Mouse (Mus musculus) hindbrain, embryonic 13.5 days (tissue): ENCODE measurements at regions not wholly inside any gene's neighbourhood (a gene's known extent, or its start where the extent isn't known, plus 50 kb on each side); places are given as distances from the start of the nearest gene placed in this dataset.

Experiments
- ATAC-seq: fragments of 200-750 bp; cut with Nextera tagmentation; 2 replicates; pipeline ENCODE4 v1.8.0; 2017; ENCODE audit warnings: moderate TSS enrichment; ENCODE audit not compliant: low FRiP score
- H3K27ac ChIP-seq: fragments of 300-500 bp; sonication (generic); 2 replicates; pipeline ENCODE4 v1.5.1; 2015; ENCODE audit warnings: inconsistent platforms, mild to moderate bottlenecking, moderate library complexity
- H3K27me3 ChIP-seq: fragments of 300-500 bp; sonication (generic); 2 replicates; pipeline ENCODE4 v1.6.1; 2015; ENCODE audit warnings: mild to moderate bottlenecking, inconsistent platforms
- H3K36me3 ChIP-seq: fragments of 300-500 bp; sonication (generic); 2 replicates; pipeline ENCODE4 v1.6.1; 2015; ENCODE audit warnings: mild to moderate bottlenecking, inconsistent platforms
- H3K4me1 ChIP-seq: fragments of 300-500 bp; sonication (generic); replicated peaks from 2 replicates; pipeline ENCODE4 v1.6.1; 2015; ENCODE audit warnings: inconsistent platforms
- H3K4me2 ChIP-seq: fragments of 300-500 bp; sonication (generic); 2 replicates; pipeline ENCODE4 v1.6.1; 2015; ENCODE audit warnings: inconsistent platforms, mild to moderate bottlenecking, moderate library complexity
- H3K4me3 ChIP-seq: fragments of 300-500 bp; sonication (generic); 2 replicates; pipeline ENCODE4 v1.5.1; 2015; ENCODE audit warnings: mild to moderate bottlenecking, inconsistent platforms
- H3K9ac ChIP-seq: fragments of 300-500 bp; sonication (generic); 2 replicates; pipeline ENCODE4 v1.6.1; 2015; ENCODE audit warnings: mild to moderate bottlenecking, inconsistent platforms
- H3K9me3 ChIP-seq: fragments of 300-500 bp; sonication (generic); 2 replicates; pipeline ENCODE4 v1.6.1; 2016; ENCODE audit warnings: inconsistent platforms
- WGBS: fragments of 180-500 bp; shearing (Covaris S2); methylation state at CpG from one replicate; pipeline ENCODE4 v1.1.7; 2015; 5-methylcytosine and 5-hydroxymethylcytosine counted together

DNA sequence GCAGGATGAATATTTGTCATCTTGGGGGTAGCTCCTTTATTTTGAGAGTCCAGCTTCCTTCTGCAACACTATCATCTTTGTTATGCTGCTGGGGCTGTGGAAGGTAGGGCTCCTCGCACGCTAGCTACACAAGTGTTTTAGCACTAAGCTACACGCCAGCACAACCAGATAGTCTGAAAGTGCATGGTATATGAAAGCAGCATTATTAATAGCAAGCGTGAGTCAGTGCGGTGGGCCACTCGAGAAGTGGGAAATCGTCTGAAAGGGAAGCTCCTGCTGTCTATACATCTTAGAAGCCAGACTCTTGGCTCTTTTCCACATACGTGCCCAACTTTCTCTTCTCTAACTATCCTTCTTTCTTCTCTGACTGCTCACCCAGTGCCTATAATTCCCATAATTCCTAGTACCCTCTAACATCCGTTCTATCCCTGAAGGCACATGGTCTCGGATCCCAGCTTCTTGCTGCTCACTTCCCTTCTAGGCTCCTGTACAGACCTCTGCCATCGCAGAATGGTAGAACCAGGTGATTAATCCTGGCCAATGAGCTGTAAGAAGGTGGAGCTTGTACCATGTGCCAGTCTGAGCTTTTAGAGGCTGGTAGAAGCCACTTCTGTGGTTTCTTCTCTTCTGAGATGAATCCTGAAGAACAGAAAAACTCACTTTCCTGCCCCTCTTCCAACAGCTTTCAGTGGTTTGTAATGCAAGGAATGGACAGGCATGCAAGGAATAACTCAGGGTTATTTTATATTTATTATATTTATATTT, 55.5 kb downstream of the E030025P04Rik start:
- no peaks in the 10 kb centered on the region for H3K4me1 ChIP-seq
- H3K27me3 ChIP-seq = no peaks in the 10 kb centered on the region
- H3K27ac ChIP-seq = no peak overlapping the region
- 89% methylated on average over 11 of the region's 11 CpGs for WGBS
- no peak overlapping the region for H3K4me2 ChIP-seq
- H3K9ac ChIP-seq = no peak overlapping the region
- ATAC-seq = no peak
- no peak overlapping the region for H3K4me3 ChIP-seq
- no peaks in the 10 kb centered on the region for H3K36me3 ChIP-seq
- H3K9me3 ChIP-seq = no peaks in the 10 kb centered on the region

DNA sequence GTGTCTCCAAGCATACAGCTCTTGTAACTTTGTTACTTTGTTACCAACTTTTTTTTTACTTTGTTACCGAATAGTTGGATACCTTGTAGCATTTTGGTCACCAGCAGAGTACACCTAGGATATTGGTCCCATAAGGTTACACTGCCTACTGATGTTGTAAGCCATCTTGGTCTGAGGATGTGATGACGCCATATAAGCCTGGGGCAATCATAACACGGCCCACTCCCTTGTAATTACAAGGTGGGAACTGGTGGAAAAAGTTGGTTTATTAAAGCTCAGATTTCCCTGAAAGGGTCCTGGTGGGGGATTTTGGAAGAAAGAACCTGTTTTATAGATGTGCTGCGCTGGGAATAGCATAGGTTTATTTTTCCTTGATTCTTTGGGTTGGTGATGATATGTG, 62.2 kb downstream of the E030025P04Rik start:
- ATAC-seq = no peak
- H3K4me3 ChIP-seq = no peak overlapping the region
- H3K9ac ChIP-seq = no peak overlapping the region
- H3K9me3 ChIP-seq = no peaks in the 10 kb centered on the region
- H3K36me3 ChIP-seq = no peaks in the 10 kb centered on the region
- 97% methylated on average over 4 of the region's 4 CpGs for WGBS
- no peaks in the 10 kb centered on the region for H3K27me3 ChIP-seq
- no peak overlapping the region for H3K4me2 ChIP-seq
- H3K4me1 ChIP-seq = no peaks in the 10 kb centered on the region; the same call in 1 of the 2 replicates
- H3K27ac ChIP-seq = no peak overlapping the region

DNA sequence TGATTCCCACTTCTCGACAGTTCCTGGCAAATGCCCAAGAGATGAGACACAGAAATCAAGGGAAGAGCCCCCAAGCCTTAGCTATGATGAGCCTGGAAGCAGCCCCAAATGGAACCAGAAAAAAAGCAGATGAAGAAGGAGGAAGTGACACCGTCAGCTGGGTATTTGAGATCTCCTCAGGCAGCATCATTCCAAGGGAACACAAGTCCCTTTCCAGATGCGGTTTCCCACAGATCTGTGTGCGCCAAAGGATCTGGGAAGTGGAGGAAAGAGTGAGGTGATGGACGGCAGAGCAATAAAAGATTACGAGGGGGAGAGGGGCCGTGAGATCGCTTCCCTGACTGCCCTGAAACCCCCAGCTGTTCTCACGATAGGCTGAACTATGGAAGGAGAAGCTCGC, 62.7 kb downstream of the E030025P04Rik start:
- no peak for ATAC-seq
- H3K4me3 ChIP-seq = no peak overlapping the region
- no peaks in the 10 kb centered on the region for H3K36me3 ChIP-seq
- H3K4me2 ChIP-seq = no peak overlapping the region
- no peaks in the 10 kb centered on the region for H3K27me3 ChIP-seq
- no peaks in the 10 kb centered on the region for H3K9me3 ChIP-seq
- H3K27ac ChIP-seq = no peak overlapping the region
- WGBS = 75% methylated on average over 10 of the region's 10 CpGs
- no peak overlapping the region for H3K9ac ChIP-seq
- H3K4me1 ChIP-seq = no peaks in the 10 kb centered on the region; the same call in none of the 2 replicates

DNA sequence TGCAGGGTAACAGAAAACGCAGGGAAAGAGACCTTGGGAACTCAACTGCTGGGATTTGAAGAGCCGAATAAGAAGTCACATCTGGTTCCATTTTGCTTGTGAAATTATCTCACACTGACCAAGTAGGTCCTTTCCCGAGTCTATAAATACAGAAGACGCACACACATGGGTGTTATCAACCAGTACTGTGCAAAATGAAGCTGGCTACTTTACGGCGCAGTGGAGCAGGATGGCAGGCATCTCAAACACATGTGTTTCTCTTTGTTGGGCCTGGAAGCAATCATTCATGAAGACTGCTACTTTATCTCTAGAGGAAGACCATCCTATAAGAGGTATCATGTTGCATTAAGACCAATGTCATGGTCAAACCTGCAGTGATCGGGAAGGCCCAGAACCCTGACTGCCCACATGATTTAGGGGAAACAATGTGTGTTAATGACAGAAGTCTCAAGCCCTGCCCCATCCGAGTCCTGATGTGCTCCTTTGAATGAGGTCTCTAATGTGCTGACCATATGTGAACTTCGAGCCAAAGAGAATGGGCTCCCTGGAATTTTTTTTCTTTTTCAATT, 63.2 kb downstream of the E030025P04Rik start:
- Histone ChIP-seq H3K27ac (no peak overlapping the region), H3K4me3 (no peak overlapping the region), H3K9me3 (no peaks in the 10 kb centered on the region), H3K4me1 (no peaks in the 10 kb centered on the region; the same call in none of the 2 replicates), H3K27me3 (no peaks in the 10 kb centered on the region), H3K36me3 (no peaks in the 10 kb centered on the region), H3K4me2 (no peak overlapping the region), H3K9ac (no peak overlapping the region)
- ATAC-seq = no peak
- 84% methylated on average over 9 of the region's 9 CpGs for WGBS

DNA sequence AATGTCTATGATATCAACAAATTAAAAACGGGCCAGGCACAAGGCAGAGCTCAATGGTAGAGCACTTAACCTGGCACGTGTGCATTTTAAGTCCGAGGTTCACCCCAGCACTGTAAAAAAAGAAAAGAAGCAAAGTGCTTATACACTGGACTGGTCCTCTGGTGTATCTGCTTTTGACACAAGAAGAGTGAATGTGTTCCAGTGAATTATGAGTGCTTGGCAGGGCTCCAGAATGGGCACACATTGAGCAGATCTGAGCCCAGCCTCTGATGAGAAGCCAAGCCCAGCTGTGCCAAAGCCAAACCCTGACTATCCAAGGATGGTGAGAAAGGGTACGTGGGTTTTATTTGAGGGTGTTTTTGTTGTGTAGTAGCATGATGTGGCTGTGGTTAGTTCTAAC, 64.7 kb downstream of the E030025P04Rik start:
- no peaks in the 10 kb centered on the region for H3K9me3 ChIP-seq
- no peak overlapping the region for H3K9ac ChIP-seq
- 75% methylated on average over 4 of the region's 4 CpGs for WGBS
- no peak overlapping the region for H3K4me3 ChIP-seq
- no peak overlapping the region for H3K4me2 ChIP-seq
- no peak for ATAC-seq
- no peaks in the 10 kb centered on the region for H3K27me3 ChIP-seq
- H3K27ac ChIP-seq = no peak overlapping the region
- no peaks in the 10 kb centered on the region; the same call in none of the 2 replicates for H3K4me1 ChIP-seq
- H3K36me3 ChIP-seq = no peaks in the 10 kb centered on the region

DNA sequence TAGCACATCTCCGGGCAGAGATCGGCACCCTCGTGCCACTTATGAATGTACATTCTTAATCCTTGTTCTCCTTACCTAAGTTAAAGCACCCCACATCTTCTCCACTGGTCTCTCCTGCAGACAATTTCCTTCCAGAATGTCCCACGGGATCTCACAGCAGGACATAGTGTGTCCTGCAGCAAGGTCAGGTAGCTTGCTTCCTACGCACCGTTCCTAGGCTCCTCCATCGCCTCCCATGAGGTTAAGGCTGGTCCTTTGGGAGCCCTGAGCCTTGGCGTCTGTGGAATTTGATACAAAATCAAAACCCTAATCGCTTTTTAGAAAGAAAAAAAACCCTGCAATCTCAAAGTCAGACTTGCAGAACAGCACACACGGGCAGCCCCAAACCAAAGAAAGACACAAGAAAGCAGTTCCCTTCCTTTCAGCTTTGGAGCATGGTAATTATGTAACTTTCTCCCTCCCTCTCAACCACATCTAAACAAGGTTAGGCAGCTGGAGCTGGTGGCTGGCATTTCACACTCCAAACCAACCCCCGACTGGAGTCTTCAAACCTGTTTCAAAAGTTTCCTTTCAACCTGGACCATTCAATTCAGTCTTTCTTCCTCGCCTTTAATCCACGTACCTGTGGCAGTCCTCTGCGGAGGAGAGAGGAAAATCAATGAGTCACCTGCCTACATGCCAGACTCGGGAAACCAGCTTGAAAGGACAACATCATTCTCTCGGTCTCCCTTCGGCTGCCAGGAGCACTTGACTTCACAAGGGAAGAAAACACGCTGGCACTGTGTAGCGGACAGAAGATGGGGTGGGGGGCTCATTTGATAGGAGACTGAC, 67.4 kb downstream of the E030025P04Rik start:
- WGBS = 84% methylated on average over 19 of the region's 19 CpGs
- Histone ChIP-seq H3K9ac (no peak overlapping the region), H3K27ac (no peak overlapping the region), H3K4me1 (peaks cover 7% of the 10 kb centered on the region), H3K27me3 (no peaks in the 10 kb centered on the region), H3K9me3 (no peaks in the 10 kb centered on the region), H3K36me3 (no peaks in the 10 kb centered on the region), H3K4me2 (no peak overlapping the region), H3K4me3 (no peak overlapping the region)
- no peak for ATAC-seq

DNA sequence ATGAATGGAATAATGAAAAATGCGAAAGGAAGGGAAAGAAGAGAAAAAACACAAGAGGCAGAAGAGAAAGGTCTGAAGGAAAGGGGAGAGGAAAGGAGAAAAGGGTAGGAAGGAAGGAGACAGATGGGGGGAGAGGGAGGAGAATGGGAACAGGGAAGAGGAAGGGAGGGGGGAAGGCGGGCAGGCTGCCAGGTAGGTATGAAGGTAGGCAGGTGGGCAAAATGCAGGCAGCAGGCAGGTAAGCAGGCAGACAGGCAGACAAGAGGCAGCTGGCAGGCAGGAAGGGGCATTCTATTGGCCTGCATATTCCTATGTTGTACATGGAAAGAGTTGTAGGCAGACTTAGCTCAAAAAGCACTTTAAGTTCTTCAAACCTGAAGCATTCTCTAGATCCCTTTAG, 72.8 kb downstream of the E030025P04Rik start:
- Histone ChIP-seq H3K4me3 (no peak overlapping the region), H3K36me3 (no peaks in the 10 kb centered on the region), H3K4me1 (peaks cover 39% of the 10 kb centered on the region), H3K9ac (no peak overlapping the region), H3K27ac (0 out of 2 replicates have a peak overlapping the region, but pooled peaks have one; percentile 55), H3K4me2 (no peak overlapping the region), H3K9me3 (no peaks in the 10 kb centered on the region), H3K27me3 (no peaks in the 10 kb centered on the region)
- ATAC-seq = no peak
- 31% methylated on average over 2 of the region's 2 CpGs for WGBS

DNA sequence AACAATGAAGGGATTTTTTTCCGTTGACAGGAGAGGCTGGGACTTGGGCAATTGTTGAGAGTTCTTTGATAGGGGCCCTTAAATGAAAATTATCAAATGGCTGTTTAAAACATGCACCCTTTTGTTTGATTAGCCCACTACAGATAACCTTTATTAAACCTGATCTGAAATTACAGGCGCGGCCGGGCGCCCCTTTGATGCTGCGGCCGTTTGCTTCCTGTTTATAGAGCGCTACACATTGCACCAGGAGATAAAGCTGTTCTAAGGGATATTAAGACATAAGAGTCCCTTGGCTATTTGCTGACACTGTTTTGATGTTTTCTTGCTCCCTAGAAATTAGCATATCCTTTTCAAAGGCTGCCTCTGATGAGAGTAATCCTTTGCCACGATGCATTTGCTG, 73.8 kb downstream of the E030025P04Rik start:
- Histone ChIP-seq H3K4me2 (no peak overlapping the region), H3K4me1 (peaks cover 39% of the 10 kb centered on the region), H3K27ac (peak overlapping the region; percentile 52; the same call in 1 of the 2 replicates), H3K27me3 (no peaks in the 10 kb centered on the region), H3K9me3 (no peaks in the 10 kb centered on the region), H3K9ac (no peak overlapping the region), H3K4me3 (no peak overlapping the region), H3K36me3 (no peaks in the 10 kb centered on the region)
- WGBS = 49% methylated on average over 9 of the region's 9 CpGs
- no peak for ATAC-seq

DNA sequence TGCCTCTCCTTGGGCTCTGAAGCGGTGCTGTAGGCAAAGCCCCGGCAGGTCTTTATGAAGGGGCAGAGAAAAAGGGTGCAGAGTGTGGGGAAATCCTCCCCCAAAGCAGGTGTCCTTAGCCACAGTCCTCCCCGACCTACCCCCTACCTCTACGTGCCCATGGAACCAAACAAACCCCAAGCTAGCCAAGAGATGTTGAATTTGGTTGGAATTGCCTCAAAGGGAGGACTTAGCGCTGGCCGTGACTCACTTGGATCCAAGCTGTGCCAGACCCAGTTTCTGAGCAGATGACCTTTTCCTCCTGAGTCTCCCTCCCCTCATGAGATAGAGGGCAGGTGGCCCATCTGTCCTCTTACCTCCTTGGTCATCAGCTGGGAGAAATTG, 74.9 kb downstream of the E030025P04Rik start:
- no peaks in the 10 kb centered on the region for H3K27me3 ChIP-seq
- H3K4me3 ChIP-seq = no peak overlapping the region
- peaks cover 39% of the 10 kb centered on the region for H3K4me1 ChIP-seq
- H3K9ac ChIP-seq = peak overlapping the region; percentile 2; the same call in 1 of the 2 replicates
- 21% methylated on average over 6 of the region's 6 CpGs for WGBS
- H3K27ac ChIP-seq = peak overlapping the region; percentile 67
- no peaks in the 10 kb centered on the region for H3K9me3 ChIP-seq
- H3K4me2 ChIP-seq = peak overlapping the region; percentile 11
- ATAC-seq = no peak; the same call in 1 of the 2 replicates
- H3K36me3 ChIP-seq = no peaks in the 10 kb centered on the region

DNA sequence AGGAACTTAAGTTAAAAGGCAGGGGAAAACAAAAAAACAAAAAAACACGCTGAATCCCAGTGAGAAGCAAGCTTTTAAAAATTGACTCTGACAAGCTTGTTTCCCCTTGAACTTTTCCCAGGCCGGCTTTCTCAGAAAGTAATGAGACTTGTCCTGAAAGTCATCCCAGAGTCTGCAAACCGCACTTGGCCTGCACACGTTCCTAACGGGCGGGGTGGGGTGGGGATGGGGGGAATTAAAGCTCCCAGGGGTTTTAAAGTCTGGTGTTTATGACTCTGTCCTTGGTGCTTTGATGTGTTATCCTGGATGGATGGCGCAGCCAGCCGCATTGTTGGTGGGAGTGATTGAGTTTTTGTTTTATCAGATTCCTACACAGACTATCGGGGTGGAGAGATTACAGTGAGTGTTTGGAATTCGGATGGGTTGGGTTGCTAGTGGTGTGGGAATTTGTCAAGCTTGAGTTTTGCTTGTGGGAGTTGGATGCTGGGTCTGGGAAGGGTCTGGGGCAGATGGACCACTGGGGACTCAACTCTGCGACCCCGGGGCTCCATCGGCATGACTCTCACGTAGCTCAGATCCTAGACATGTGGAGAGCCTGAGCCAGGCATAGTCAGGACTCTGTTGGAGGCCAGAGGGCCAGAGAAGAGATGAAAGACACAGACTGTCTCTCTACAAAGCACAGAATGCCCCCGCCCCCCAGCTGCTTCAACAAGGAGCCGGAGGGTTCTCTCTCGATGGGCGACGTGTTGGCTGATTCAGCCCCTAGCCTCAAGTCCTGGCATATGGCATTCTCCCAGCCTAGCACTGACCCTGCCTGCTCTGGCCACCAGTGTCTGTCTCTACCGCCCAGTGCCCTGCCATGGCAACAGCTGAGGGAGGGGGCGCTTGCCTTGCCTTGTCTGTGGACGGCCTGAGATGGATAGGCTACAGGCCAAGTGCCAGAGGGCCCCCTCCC, 75.5 kb downstream of the E030025P04Rik start:
- H3K36me3 ChIP-seq = no peaks in the 10 kb centered on the region
- peak; percentile 94 for ATAC-seq
- 11% methylated on average over 22 of the region's 22 CpGs for WGBS
- H3K27ac ChIP-seq = peak overlapping the region; percentile 67
- H3K4me3 ChIP-seq = no peak overlapping the region
- peak overlapping the region; percentile 11 for H3K4me2 ChIP-seq
- no peaks in the 10 kb centered on the region for H3K27me3 ChIP-seq
- H3K4me1 ChIP-seq = peaks cover 39% of the 10 kb centered on the region
- no peaks in the 10 kb centered on the region for H3K9me3 ChIP-seq
- peak overlapping the region; percentile 2; the same call in 1 of the 2 replicates for H3K9ac ChIP-seq

DNA sequence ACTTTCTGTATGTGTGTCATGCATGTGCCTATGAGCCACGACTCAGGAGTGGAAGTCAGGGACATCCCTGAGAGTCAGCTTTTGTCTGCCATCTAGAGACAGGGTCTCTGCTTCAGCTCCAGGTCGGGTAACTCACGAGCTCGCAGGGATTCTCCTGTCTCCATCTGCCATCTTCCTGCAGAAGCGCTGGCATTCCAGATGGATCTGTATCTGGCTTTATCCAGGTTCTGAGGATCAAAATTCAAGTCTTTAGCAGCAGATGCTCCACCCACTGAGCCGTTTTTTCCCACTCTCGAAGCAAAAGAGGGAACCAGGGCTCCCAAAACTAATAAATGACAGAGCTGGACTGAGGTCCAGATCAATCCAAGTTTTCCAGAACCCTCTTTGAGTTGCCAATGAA, 76.4 kb downstream of the E030025P04Rik start:
- no peaks in the 10 kb centered on the region for H3K27me3 ChIP-seq
- no peaks in the 10 kb centered on the region for H3K36me3 ChIP-seq
- no peak for ATAC-seq
- peak overlapping the region; percentile 67 for H3K27ac ChIP-seq
- H3K9me3 ChIP-seq = no peaks in the 10 kb centered on the region
- H3K4me3 ChIP-seq = no peak overlapping the region
- H3K9ac ChIP-seq = no peak overlapping the region
- peaks cover 39% of the 10 kb centered on the region for H3K4me1 ChIP-seq
- no peak overlapping the region for H3K4me2 ChIP-seq
- WGBS = 65% methylated on average over 7 of the region's 7 CpGs
